Mouse (Mus musculus): ENCODE measurements around the gene Mrps21. TPM values are rescaled to one million over a fixed set of nuclear protein-coding genes. Genes with fewer than 3 reads are reported as not detected.
A peak's percentile ranks its signal among the peaks of the same experiment; 100 is the strongest.
"Not testable (repeated sequence)": the region's sequence is repeated elsewhere in the genome, so short reads cannot be mapped to it uniquely, and the experiment has no call there.

The Mrps21 gene
- total RNA-seq (2017), result 155 and 192 TPM in 2 replicates

- ATAC-seq (ENCODE audit: extremely low read depth, insufficient number of reproducible peaks, low FRiP score, poor library complexity, severe bottlenecking), result peak; percentile 97
Measured at GRCm38 (mm10) chr3:95871392-95871867, at the start of gene Mrps21. TSS of gene Mrps21 (minus strand) at chr3:95871519.

DNA sequence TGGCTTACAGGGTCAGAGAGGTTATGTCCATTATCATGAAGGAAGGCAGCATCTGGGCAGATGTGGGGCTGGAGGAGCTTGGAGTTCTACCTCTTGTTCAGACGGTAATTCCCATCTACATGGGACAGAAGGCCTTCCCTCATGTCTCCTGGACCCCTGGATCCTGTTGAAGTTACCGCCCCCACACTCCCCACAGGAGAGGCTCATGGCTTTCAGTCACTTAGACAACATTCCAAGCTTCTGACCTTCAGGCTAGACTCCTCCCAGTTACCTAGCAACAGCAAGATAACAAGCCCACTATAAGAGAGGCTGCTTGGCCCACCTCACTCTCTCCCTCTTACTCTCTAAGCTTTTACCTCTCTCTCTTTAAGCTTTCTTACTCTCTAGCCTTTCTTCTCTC is 49.2 kb upstream of the Mrps21 start:
- ATAC-seq (ENCODE audit: extremely low read depth, insufficient number of reproducible peaks, low FRiP score, poor library complexity, severe bottlenecking), result not testable (repeated sequence)

DNA sequence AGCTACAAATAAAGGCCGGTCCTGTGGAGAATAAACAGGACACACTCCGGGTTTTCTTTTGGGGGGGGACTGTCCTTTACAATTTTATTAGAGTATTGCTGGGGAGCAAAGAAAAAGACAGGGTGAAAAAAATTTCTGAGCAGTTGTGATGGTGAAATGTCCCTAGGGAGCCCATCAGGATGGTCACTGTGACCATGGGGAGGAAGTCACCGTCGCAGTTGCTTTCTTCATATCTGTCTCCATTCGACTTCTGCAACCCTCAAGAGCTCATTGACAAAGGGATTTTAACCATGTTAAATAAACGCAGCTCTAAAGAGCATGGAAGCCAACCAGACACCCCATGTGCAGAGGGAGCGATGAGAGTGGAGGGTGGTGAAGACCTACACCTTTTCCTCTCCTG is 45.4 kb upstream of the Mrps21 start:
- no peak for ATAC-seq (ENCODE audit: extremely low read depth, insufficient number of reproducible peaks, low FRiP score, poor library complexity, severe bottlenecking)

DNA sequence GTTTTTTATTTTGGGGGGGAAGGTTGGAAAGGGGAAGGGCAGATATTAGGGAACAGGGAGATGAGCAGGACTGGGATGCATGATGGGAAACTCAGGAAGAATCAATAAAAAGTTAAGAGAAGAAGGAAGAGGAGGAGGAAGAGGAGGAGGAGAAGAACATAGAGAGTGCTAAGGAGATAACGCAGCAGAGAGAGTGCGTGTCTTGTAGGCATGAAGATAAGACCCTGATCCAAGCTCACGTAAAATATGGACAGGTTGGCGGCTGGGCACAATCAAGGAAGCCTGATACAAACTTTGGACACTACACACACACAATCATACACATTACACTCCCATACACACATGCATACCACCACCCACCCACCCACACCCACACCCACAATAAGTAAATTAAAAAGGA is 43.4 kb upstream of the Mrps21 start:
- no peak for ATAC-seq (ENCODE audit: extremely low read depth, insufficient number of reproducible peaks, low FRiP score, poor library complexity, severe bottlenecking)

DNA sequence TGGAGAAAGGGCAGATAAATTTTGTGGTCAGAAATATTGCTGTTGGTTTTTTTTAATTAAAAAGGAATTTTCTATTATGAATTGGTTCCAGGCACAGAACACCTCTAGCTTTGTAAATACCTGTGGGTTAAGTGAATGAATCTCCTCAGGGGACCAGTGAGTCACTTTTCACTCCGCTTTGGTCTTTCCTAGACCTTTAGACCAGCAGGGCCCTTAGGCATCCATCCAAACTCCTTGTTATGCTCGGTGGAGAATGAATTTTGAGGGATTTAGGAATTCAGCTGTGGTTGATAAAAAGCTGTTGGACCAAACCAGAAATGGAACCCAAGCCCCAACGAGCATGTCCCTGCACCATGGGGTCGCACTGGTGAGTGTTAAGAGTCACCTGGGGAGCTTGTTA is 36.3 kb upstream of the Mrps21 start:
- no peak for ATAC-seq (ENCODE audit: extremely low read depth, insufficient number of reproducible peaks, low FRiP score, poor library complexity, severe bottlenecking)

- peak; percentile 53; the same call in 1 of the 2 replicates for ATAC-seq (ENCODE audit: extremely low read depth, insufficient number of reproducible peaks, low FRiP score, poor library complexity, severe bottlenecking)
Measured at GRCm38 (mm10) chr3:95906860-95907259, 35.5 kb upstream of the Mrps21 start.

DNA sequence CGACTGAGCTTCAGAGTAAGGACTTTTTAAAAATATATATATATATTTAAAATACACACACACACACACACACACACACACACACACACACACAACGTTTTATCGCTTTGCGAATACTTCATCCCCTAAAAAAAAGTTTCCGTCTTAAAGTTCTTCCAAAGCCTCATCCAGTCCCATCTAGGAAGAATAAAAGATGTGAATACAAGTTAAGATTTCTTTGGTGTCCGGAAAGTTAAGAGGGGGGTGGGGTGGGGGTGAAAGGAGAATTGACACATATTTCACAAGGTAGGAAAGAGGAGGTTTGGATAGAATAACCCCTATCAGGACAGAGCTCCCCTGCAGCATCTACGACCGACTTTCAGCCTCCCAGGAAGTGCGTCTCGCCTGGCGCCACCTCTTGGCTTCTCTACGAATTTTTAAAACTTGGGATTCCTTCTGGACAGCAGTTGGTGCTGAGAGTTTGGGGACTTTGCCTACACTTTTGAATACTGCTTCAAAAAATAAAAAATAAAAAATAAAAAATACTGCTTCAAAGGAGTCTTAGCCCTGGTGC is 34.7 kb upstream of the Mrps21 start:
- no peak for ATAC-seq (ENCODE audit: extremely low read depth, insufficient number of reproducible peaks, low FRiP score, poor library complexity, severe bottlenecking)

- ATAC-seq (ENCODE audit: extremely low read depth, insufficient number of reproducible peaks, low FRiP score, poor library complexity, severe bottlenecking), result no peak
Measured at GRCm38 (mm10) chr3:95905146-95905939, 34.0 kb upstream of the Mrps21 start.

DNA sequence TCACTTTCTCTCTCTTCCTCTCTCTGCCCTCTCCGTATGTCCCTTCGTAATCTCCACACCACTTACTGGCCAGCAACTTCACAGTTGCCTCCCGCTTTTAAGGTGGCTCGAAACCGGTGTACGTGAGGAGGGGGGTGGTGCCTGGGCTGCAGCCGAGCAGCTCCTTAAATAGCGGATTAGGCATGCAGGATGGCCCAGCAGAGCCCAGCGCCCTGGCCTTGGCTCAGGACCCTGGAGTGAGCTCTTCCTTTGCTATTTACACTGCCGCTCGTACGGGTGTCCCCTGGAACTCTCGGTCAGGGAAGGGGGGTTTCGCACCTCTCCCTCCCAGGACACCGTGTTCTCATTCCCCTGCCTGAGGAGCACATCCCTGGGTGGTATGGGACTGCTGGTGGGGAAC is 33.2 kb upstream of the Mrps21 start, which contains the start of gene Car14:
TSS of gene Car14 (minus strand) at position 124 of the 400 bp plus-strand sequence.
- no peak for ATAC-seq (ENCODE audit: extremely low read depth, insufficient number of reproducible peaks, low FRiP score, poor library complexity, severe bottlenecking)

DNA sequence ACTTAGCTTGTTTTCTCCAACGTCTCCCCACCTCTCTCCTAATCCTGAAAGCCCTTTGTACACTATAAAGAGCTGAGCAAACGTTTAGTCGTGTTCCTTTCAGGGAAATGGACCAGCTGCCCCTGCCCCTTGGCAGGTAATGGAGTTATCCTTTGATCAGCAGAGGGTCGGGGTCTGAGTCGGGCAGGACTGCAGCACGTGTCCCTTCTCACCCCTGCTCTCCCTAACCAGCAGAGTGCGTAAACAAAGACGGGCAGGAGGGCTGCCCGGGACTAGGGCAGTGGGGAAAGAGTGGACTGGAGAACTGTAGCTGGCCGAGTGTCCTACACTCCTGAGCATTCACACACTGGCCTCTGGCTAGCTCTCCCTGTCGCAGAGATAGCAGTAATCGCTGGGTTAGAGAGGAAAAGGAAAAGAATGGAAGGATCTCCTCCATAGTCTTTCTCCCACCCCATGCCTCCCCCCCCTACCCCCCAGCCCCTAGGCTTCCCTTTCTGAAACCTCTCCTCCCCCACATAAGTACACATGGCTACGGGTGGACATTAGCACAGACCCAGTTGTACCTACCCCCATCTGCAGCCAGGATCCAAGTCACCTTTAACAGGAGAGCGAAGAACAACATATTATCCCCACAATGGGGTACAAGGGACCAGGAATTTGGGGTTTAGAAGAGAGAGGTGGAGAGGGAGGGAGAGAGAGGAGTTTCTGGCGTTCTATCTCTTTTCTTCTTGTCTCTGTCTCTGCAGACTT is 32.6 kb upstream of the Mrps21 start:
- no peak for ATAC-seq (ENCODE audit: extremely low read depth, insufficient number of reproducible peaks, low FRiP score, poor library complexity, severe bottlenecking)

DNA sequence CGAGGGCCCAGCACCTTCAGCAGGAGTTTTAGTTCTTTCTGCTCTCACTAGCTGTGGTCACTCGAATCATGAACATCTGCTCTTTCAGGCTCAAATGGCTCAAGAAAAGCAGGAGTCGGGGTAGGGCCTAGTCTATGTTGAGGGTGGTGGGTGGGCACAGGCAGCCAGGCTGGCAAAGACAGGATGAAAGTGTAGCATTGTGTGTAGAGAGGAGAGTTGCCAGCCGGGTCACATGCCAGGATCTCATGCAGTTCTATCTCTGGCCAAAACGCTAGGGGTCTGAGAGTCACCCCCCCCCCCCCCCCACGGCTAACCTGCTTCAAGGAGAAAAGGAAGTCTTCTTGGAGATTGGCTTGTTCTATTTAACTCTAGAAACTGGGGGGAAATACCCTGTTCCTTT is 31.3 kb upstream of the Mrps21 start:
- no peak for ATAC-seq (ENCODE audit: extremely low read depth, insufficient number of reproducible peaks, low FRiP score, poor library complexity, severe bottlenecking)

- ATAC-seq (ENCODE audit: extremely low read depth, insufficient number of reproducible peaks, low FRiP score, poor library complexity, severe bottlenecking), result no peak
Measured at GRCm38 (mm10) chr3:95902373-95902625, 31.0 kb upstream of the Mrps21 start.

DNA sequence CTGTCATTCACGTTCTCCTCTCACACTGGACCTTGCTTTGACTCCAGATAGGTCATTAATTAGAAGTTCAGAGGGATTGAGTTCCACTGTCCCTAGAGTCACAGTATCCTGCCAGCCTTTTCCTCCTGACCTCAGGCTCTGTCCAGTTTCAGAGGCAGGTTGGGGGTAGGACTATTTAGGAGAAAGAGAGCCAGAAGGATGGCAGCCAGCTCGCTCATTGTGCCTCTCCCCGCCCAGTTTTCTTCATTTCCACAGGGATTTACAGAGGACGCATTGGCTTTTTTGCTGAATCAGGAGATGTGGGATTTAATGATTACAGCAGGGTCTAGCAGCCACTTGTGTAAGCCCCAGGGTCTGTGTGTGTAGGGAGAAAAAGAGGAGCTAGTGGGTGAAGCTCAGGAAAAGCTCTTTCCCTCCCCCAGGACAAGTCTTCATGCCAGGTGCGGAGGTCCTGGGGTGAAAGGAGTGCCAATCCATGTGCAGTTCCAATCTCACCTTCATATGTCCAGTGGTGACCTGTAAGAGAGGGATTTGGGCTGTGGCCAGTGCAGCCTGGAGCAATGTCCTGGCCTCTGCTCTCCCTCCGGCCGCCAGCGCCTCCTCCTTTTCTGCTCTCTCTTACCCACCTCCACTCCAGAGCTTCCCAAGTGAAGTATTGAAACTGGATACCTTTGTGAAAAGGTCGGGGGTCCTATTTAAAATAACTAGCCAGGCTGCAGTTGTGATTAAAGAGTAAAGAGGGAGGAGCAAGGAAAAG is 30.5 kb upstream of the Mrps21 start:
- no peak for ATAC-seq (ENCODE audit: extremely low read depth, insufficient number of reproducible peaks, low FRiP score, poor library complexity, severe bottlenecking)

- no peak for ATAC-seq (ENCODE audit: extremely low read depth, insufficient number of reproducible peaks, low FRiP score, poor library complexity, severe bottlenecking)
Measured at GRCm38 (mm10) chr3:95899800-95900524, 28.6 kb upstream of the Mrps21 start.

DNA sequence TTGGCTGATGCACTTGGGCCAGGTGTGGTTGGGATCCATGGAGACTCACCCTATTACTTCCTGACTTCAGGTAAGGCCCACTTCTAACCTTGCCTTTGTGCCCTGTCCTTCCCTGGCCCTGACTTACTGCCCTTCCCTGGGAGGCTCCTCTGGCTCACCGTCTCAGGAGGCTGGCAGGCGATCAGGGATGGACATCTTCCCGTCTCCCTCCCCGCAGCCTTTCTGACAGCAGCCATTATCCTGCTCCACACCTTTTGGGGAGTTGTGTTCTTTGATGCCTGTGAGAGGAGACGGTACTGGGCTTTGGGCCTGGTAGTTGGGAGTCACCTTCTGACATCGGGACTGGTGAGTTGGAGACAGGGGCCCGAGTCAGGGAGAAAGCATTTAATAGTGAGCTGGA is 24.2 kb upstream of the Mrps21 start:
- ATAC-seq (ENCODE audit: extremely low read depth, insufficient number of reproducible peaks, low FRiP score, poor library complexity, severe bottlenecking), result not testable (repeated sequence)

DNA sequence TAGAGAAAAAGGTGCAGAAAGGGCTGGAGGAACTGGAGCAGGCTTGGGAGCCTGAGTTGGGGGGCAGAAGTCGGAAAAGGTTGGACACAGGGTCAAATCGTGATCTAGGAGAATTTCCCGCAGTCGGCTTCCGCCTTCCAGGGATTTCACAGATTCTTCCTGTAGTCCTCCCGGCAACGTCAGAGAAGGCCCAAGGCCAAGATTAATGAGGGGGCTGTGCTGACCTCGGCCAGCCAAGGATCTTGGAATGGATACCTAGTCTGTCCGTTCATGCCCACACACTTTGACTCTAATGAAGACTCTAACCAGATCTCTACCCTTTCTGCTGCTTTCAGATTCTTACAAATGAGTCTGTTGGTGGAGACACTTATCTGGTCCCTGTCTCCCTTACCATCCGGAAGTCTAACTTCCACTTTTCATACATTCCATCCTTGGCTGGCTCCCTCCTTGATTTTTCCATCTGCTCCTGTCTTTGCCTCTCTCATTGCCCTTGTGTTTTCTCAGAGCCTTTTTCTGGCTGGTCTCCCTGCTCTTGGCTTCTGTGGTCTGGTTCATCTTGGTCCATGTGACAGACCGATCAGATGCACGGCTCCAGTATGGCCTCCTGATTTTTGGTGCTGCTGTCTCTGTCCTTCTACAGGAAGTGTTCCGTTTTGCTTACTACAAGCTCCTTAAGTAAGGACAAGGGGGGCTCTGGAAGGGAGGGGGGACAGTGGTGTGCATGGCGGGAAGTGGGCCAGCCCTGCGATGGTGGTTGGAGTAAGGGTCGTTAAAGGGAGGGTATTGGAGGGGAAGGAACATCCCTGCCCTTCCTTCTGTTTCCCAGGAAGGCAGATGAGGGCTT is 23.2 kb upstream of the Mrps21 start:
- ATAC-seq (ENCODE audit: extremely low read depth, insufficient number of reproducible peaks, low FRiP score, poor library complexity, severe bottlenecking), result no peak

GRCm38 (mm10) chr3:95893606-95894316 is 22.4 kb upstream of the Mrps21 start, which contains the start of gene Aph1a:
TSS of gene Aph1a (plus strand) at chr3:95893969.
- ATAC-seq (ENCODE audit: extremely low read depth, insufficient number of reproducible peaks, low FRiP score, poor library complexity, severe bottlenecking), result peak; percentile 96

Data from neutrophil, adult 5-6 weeks (primary cell).